7 mouse cellular contexts compared by ENCODE assay signal in genomic region chr3:73046248-73046647, GRCm38 (mm10). TPM values are rescaled to one million over a fixed set of nuclear protein-coding genes. Genes with fewer than 3 reads are reported as not detected.
DNase-seq lines count a peak whose midpoint lies in the region; ATAC-seq and TF ChIP-seq lines count a peak whose summit lies in the region.

No protein-coding gene starts in this region.

- H3K36me3 ChIP-seq in hindbrain, embryonic 10.5 days = no peaks in the 10 kb centered on the region
- no peaks in the 10 kb centered on the region for H3K36me3 ChIP-seq in limb, embryonic 11.5 days (ENCODE audit: control insufficient read depth, insufficient read depth, low read length)
- H3K36me3 ChIP-seq in neural tube, embryonic 12.5 days = peaks cover 7% of the 10 kb centered on the region; the same call in 1 of the 2 replicates

- peak; percentile 60; the same call in 1 of the 2 replicates for ATAC-seq in limb, embryonic 11.5 days (ENCODE audit: insufficient number of reproducible peaks, low FRiP score, low TSS enrichment, low read depth)
- peak; percentile 74 for ATAC-seq in neural tube, embryonic 12.5 days (ENCODE audit: low FRiP score, low read depth)

- no peaks in the 10 kb centered on the region for H3K9me3 ChIP-seq in hindbrain, embryonic 10.5 days
- no peaks in the 10 kb centered on the region for H3K9me3 ChIP-seq in limb, embryonic 11.5 days (ENCODE audit: control insufficient read depth, low read length)
- H3K9me3 ChIP-seq in neural tube, embryonic 12.5 days = no peaks in the 10 kb centered on the region

- peak; percentile 52 for DNase-seq in testis, postnatal 10 days (ENCODE audit: low spot score)
- no peak for DNase-seq in testis, postnatal 14 days (ENCODE audit: low spot score)
- DNase-seq in adipocyte (ENCODE audit: low spot score) = peak; percentile 76
- peak; percentile 64 for DNase-seq in hindbrain, embryonic 10.5 days (ENCODE audit: low spot score)
- peak; percentile 77 for DNase-seq in limb, embryonic 11.5 days (ENCODE audit: low spot score)

- no peak overlapping the region for H3K27ac ChIP-seq in cortical plate, adult 2 months (ENCODE audit: insufficient read depth, low read length)
- no peak overlapping the region for H3K27ac ChIP-seq in hindbrain, embryonic 10.5 days
- no peak overlapping the region for H3K27ac ChIP-seq in limb, embryonic 11.5 days (replicated peaks; ENCODE audit: low read depth, low read length)
- H3K27ac ChIP-seq in neural tube, embryonic 12.5 days = no peak overlapping the region

- H3K4me2 ChIP-seq in limb, embryonic 11.5 days (ENCODE audit: low read depth, severe bottlenecking) = no peak overlapping the region
- peak overlapping the region; percentile 28; the same call in 1 of the 2 replicates for H3K4me2 ChIP-seq in neural tube, embryonic 12.5 days (replicated peaks)

- 0 out of 2 replicates have a peak, but pooled peaks cover 1% of the 10 kb centered on the region for H3K4me1 ChIP-seq in cortical plate, adult 2 months (ENCODE audit: control insufficient read depth, insufficient read depth, low read length)
- H3K4me1 ChIP-seq in hindbrain, embryonic 10.5 days (replicated peaks) = no peaks in the 10 kb centered on the region
- no peaks in the 10 kb centered on the region for H3K4me1 ChIP-seq in limb, embryonic 11.5 days (ENCODE audit: control insufficient read depth, insufficient read depth, low read length)
- H3K4me1 ChIP-seq in neural tube, embryonic 12.5 days = no peaks in the 10 kb centered on the region

- WGBS in hindbrain, embryonic 10.5 days = 6% methylated on average over 3 of the region's 3 CpGs
- WGBS in limb, embryonic 11.5 days = 2% methylated on average over 3 of the region's 3 CpGs
- 4% methylated on average over 3 of the region's 3 CpGs for WGBS in neural tube, embryonic 12.5 days

- no peak for TF ChIP-seq POLR2A in cortical plate, adult 2 months (IDR thresholded peaks at IDR 0.05; ENCODE audit: extremely low read depth, insufficient read depth, low read length)

- H3K4me3 ChIP-seq in cortical plate, adult 2 months (ENCODE audit: insufficient read depth, low read length) = no peak overlapping the region
- H3K4me3 ChIP-seq in hindbrain, embryonic 10.5 days = no peak overlapping the region
- H3K4me3 ChIP-seq in limb, embryonic 11.5 days (ENCODE audit: low read depth, low read length) = no peak overlapping the region
- no peak overlapping the region for H3K4me3 ChIP-seq in neural tube, embryonic 12.5 days

- H3K9ac ChIP-seq in limb, embryonic 11.5 days (ENCODE audit: low read length) = no peak overlapping the region
- H3K9ac ChIP-seq in neural tube, embryonic 12.5 days = no peak overlapping the region

- H3K27me3 ChIP-seq in hindbrain, embryonic 10.5 days (ENCODE audit: insufficient read depth, poor library complexity, severe bottlenecking) = no peaks in the 10 kb centered on the region; the same call in 1 of the 2 replicates
- no peaks in the 10 kb centered on the region for H3K27me3 ChIP-seq in limb, embryonic 11.5 days (ENCODE audit: control insufficient read depth, insufficient read depth, low read length)
- no peaks in the 10 kb centered on the region for H3K27me3 ChIP-seq in neural tube, embryonic 12.5 days (replicated peaks)

- TF ChIP-seq CTCF in cortical plate, adult 2 months (IDR thresholded peaks at IDR 0.05; ENCODE audit: extremely low read depth, insufficient read depth, low read length) = peak; percentile 80

RNA-seq across cellular contexts. Expression of gene Slitrk3, which starts 11.4 kb away (rescaled TPM):
- polyA plus RNA-seq in cortical plate, adult 2 months (2012; rRNA removed) = 20.3 and 20.6 TPM in 2 replicates
- 0.71 and 1.8 TPM in 2 replicates for polyA plus RNA-seq in hindbrain, embryonic 10.5 days (2016; fragmentation: Nextera tagmentation; extraction: Ambion mirVana)
- polyA plus RNA-seq in limb, embryonic 11.5 days (2014; fragmentation: Nextera tagmentation; extraction: Ambion mirVana) = 0.12 TPM in 1 of 2 replicates, not detected in the other
- polyA plus RNA-seq in neural tube, embryonic 12.5 days (2016; fragmentation: Nextera tagmentation; extraction: Ambion mirVana) = 7.9 and 8.4 TPM in 2 replicates
